Mouse (Mus musculus): ENCODE data around the gene Wars. TPM values are rescaled to one million over a fixed set of nuclear protein-coding genes. Genes with fewer than 3 reads are reported as not detected.

The Wars gene
- total RNA-seq (2023): 37.9 TPM

GRCm38 (mm10) chr12:108893715-108894431 is at the start of gene Wars:
Wars (minus strand) TSS chr12:108894174.

GRCm38 (mm10) chr12:108892989-108893714 is 822 bp downstream of the Wars start, which contains the start of gene Wdr25:
Wdr25 (plus strand) TSS chr12:108893631.

GRCm38 (mm10) chr12:108835840-108836409 is 58.0 kb downstream of the Wars start, which contains the start of the genes Slc25a29 and Slc25a47:
Slc25a29 (minus strand) TSS chr12:108835883.
Slc25a47 (plus strand) TSS chr12:108836046.

Other genes with a start within 250 kb of the Wars start
- gene Degs2, start 191.9 kb downstream of the Wars start, total RNA-seq (2023): not detected
- gene Yy1, start 101.2 kb downstream of the Wars start, total RNA-seq (2023): 88.1 TPM
- 7.6 TPM for gene Slc25a29, start 58.3 kb downstream of the Wars start, total RNA-seq (2023)
- 5.7 TPM for gene Slc25a47, start 58.1 kb downstream of the Wars start, total RNA-seq (2023)
- 8.0 TPM for gene Wdr25, start 543 bp downstream of the Wars start, total RNA-seq (2023)
- 3.0 TPM for gene Begain, start 174.0 kb upstream of the Wars start, total RNA-seq (2023)

All from CD4-positive naive resting alpha-beta T cell, adult 57 days (primary cell).